Mouse (Mus musculus) cerebellum, adult 2 months (tissue): ENCODE data around the gene Tnfsf4. TPM values are rescaled to one million over a fixed set of nuclear protein-coding genes. Genes with fewer than 3 reads are reported as not detected.

Experiments
- DNase-seq, 2 experiments: peaks; one replicate each; pipeline ENCODE4 v3.0.0; 2021
- H3K27ac ChIP-seq: fragments of 200-500 bp; 2 replicates; pipeline ENCODE4 v1.5.1; 2012; ENCODE audit warnings: low read length, control low read depth, inconsistent platforms; ENCODE audit not compliant: insufficient read depth
- H3K27me3 ChIP-seq: fragments of 200-500 bp; 2 replicates; pipeline ENCODE4 v1.6.1; 2012; ENCODE audit warnings: inconsistent platforms, mild to moderate bottlenecking, low read length, moderate library complexity; ENCODE audit not compliant: control insufficient read depth, insufficient read depth
- H3K4me1 ChIP-seq: fragments of 200-500 bp; 2 replicates; pipeline ENCODE4 v1.6.1; 2011; ENCODE audit warnings: low read length; ENCODE audit not compliant: control insufficient read depth, insufficient read depth
- H3K4me3 ChIP-seq: fragments of 200-500 bp; replicated peaks from 2 replicates; pipeline ENCODE3; 2011; ENCODE audit warnings: mild to moderate bottlenecking, low read depth, low read length, control low read depth; ENCODE audit not compliant: insufficient read depth
- CTCF ChIP-seq: fragments of 200-500 bp; IDR thresholded peaks from 2 replicates; pipeline ENCODE4 v1.5.1; 2011; ENCODE audit warnings: low read depth, mild to moderate bottlenecking, control low read depth, low read length, moderate library complexity, borderline replicate concordance; ENCODE audit not compliant: insufficient read depth
- POLR2A ChIP-seq: fragments of 200-500 bp; IDR thresholded peaks from 2 replicates; pipeline ENCODE4 v1.6.1; 2011; ENCODE audit warnings: low read length, control low read depth, borderline replicate concordance; ENCODE audit not compliant: insufficient read depth
- WGBS: fragments of 180-500 bp; shearing (Covaris S2); methylation state at CpG from one replicate; pipeline ENCODE4 v1.1.7; 2018; 5-methylcytosine and 5-hydroxymethylcytosine counted together
- polyA plus RNA-seq: library from polyadenylated mRNA; depleted of rRNA; stranded (reverse); fragments of >200 nt; gene quantifications from 2 replicates; pipeline ENCODE4 v1.2.3, GENCODE M21; 2012; rRNA removed

Tnfsf4 gene
- polyA plus RNA-seq, 1 experiment, result not detected

- no peak overlapping the region for H3K4me3 ChIP-seq
- DNase-seq, result no peak
- TF ChIP-seq POLR2A, result no peak
- no peak for TF ChIP-seq CTCF
- H3K27me3 ChIP-seq, result no peaks in the 10 kb centered on the region
- no peaks in the 10 kb centered on the region for H3K4me1 ChIP-seq
- no peak overlapping the region for H3K27ac ChIP-seq
- WGBS, result 72% methylated on average over 4 of the region's 4 CpGs
Observed at GRCm38 (mm10) chr1:161426277-161427056, 31.3 kb downstream of the Tnfsf4 start.

- no peak overlapping the region for H3K4me3 ChIP-seq
- H3K27me3 ChIP-seq, result no peaks in the 10 kb centered on the region
- no peak for TF ChIP-seq CTCF
- WGBS, result 90% methylated on average over 1 of the region's 1 CpGs
- no peaks in the 10 kb centered on the region for H3K4me1 ChIP-seq
- no peak for DNase-seq
- no peak overlapping the region for H3K27ac ChIP-seq
Observed at GRCm38 (mm10) chr1:161427057-161427311, 31.8 kb downstream of the Tnfsf4 start.

GRCm38 (mm10) chr1:161435781-161436180 is 40.6 kb downstream of the Tnfsf4 start:
- H3K27ac ChIP-seq, result no peak overlapping the region
- TF ChIP-seq CTCF (no peak), POLR2A (no peak)
- H3K27me3 ChIP-seq, result no peaks in the 10 kb centered on the region
- no peaks in the 10 kb centered on the region for H3K4me1 ChIP-seq
- WGBS, result 58% methylated on average over 2 of the region's 2 CpGs
- H3K4me3 ChIP-seq, result no peak overlapping the region
- DNase-seq, result no peak

GRCm38 (mm10) chr1:161436503-161436902 is 41.3 kb downstream of the Tnfsf4 start:
- no peak overlapping the region for H3K4me3 ChIP-seq
- TF ChIP-seq POLR2A, result no peak
- TF ChIP-seq CTCF, result no peak
- H3K27ac ChIP-seq, result no peak overlapping the region
- H3K27me3 ChIP-seq, result no peaks in the 10 kb centered on the region
- no peak for DNase-seq
- H3K4me1 ChIP-seq, result no peaks in the 10 kb centered on the region
- 89% methylated on average over 6 of the region's 6 CpGs for WGBS

GRCm38 (mm10) chr1:161444858-161445257 is 49.6 kb downstream of the Tnfsf4 start:
- DNase-seq, result no peak
- Histone ChIP-seq H3K27ac (no peak overlapping the region), H3K4me1 (no peaks in the 10 kb centered on the region), H3K4me3 (no peak overlapping the region), H3K27me3 (no peaks in the 10 kb centered on the region)
- WGBS, result 69% methylated on average over 7 of the region's 7 CpGs
- TF ChIP-seq POLR2A, result no peak
- TF ChIP-seq CTCF, result no peak

- Histone ChIP-seq H3K4me3 (no peak overlapping the region), H3K4me1 (no peaks in the 10 kb centered on the region), H3K27ac (no peak overlapping the region), H3K27me3 (no peaks in the 10 kb centered on the region)
- 51% methylated on average over 3 of the region's 3 CpGs for WGBS
- TF ChIP-seq CTCF, result no peak
- TF ChIP-seq POLR2A, result no peak
- DNase-seq, result no peak
Observed at GRCm38 (mm10) chr1:161451683-161452245, 56.6 kb downstream of the Tnfsf4 start.

- Histone ChIP-seq H3K27ac (no peak overlapping the region), H3K27me3 (no peaks in the 10 kb centered on the region), H3K4me3 (no peak overlapping the region), H3K4me1 (no peaks in the 10 kb centered on the region)
- no peak for DNase-seq
- 74% methylated on average over 1 of the region's 1 CpGs for WGBS
- TF ChIP-seq POLR2A (no peak), CTCF (no peak)
Observed at GRCm38 (mm10) chr1:161452250-161452649, 57.0 kb downstream of the Tnfsf4 start.

- 47% methylated on average over 2 of the region's 2 CpGs for WGBS
- Histone ChIP-seq H3K27me3 (no peaks in the 10 kb centered on the region), H3K4me3 (no peak overlapping the region), H3K4me1 (no peaks in the 10 kb centered on the region), H3K27ac (no peak overlapping the region)
- TF ChIP-seq CTCF, result no peak
- TF ChIP-seq POLR2A, result no peak
- DNase-seq, result no peak
Observed at GRCm38 (mm10) chr1:161463388-161464085, 68.3 kb downstream of the Tnfsf4 start.

Other genes starting within 250 kb of the Tnfsf4 start
- not detected in 2 replicates for gene Tex50, start 236.1 kb upstream of the Tnfsf4 start, polyA plus RNA-seq
- 301 and 339 TPM in 2 replicates for gene Prdx6, start 144.2 kb upstream of the Tnfsf4 start, polyA plus RNA-seq
- gene Tnfsf18, start 99.2 kb downstream of the Tnfsf4 start, polyA plus RNA-seq, result not detected in 2 replicates